Mouse (Mus musculus) megakaryocyte progenitor cell, adult 5-6 weeks (primary cell): ENCODE measurements around the gene Csf2rb. TPM values are rescaled to one million over a fixed set of nuclear protein-coding genes. Genes with fewer than 3 reads are reported as not detected.
A peak's percentile ranks its signal among the peaks of the same experiment; 100 is the strongest.
"Not testable (repeated sequence)": the region's sequence is repeated elsewhere in the genome, so short reads cannot be mapped to it uniquely, and the experiment has no call there.

ENCODE experiments used
- ATAC-seq: replicated peaks from 2 replicates; pipeline ENCODE4 v1.8.0; 2016; ENCODE audit warnings: mild to moderate bottlenecking, moderate TSS enrichment, inconsistent platforms; ENCODE audit not compliant: poor library complexity
- total RNA-seq, 2 experiments: library from RNA; stranded (forward) in 1 of 2; stranded (reverse) in 1 of 2; fragments of 157-497, 149-512 nt in 1 of 2; fragments of 200-1000 nt in 1 of 2; gene quantifications; 2 replicates each; pipeline versions ENCODE4 v1.2.3 to v1.2.4; 2015 to 2017

Csf2rb gene
- total RNA-seq, 2 experiments from 2014 or later: 48.5 to 52.6 TPM

DNA sequence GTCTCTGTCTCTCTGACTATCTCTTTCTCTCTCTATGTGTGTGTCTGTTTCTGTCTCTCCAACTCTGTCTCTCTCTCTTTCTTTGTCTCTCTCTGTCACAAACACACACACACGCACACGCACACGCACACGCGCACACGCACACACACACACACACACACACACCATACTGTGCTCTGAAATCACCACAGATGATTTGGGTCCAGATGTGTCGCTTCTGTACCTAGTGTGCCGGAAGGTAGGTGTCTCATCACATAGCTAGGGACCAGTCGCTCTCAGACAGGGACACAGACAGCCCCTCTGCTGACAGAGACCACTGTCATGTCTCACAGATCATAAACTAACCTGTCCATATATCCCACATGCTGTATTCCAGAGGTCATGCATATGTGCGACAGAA lies 1.2 kb downstream of the Csf2rb start:
- ATAC-seq: no peak

DNA sequence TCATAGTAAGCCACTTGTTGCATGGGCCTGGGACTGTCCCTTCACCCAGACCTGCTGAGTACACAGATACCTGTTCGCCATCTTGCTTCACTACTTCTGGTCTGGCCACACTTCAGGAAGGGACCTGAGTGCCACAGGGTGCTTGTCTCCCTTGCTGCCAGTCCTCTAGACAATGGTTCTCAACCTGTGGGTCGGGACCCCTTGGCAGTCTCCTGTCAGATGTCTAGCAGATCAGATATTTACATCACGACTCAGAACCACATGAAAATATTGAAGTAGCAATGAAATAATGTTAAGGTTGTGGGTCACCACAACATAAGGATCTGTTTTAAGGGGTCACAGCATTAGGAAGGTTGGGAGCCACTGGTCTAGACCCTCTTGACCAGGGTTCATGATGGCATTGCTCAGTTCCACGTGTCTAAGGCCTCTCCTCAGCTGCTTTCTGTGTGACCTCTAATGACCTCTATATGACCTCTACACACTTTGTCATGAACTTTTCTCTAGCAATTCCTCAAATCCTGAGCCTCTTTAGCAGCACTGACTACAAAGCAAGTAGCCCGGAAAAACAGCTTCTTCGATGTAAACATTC lies 2.3 kb downstream of the Csf2rb start:
- ATAC-seq: not testable (repeated sequence)

DNA sequence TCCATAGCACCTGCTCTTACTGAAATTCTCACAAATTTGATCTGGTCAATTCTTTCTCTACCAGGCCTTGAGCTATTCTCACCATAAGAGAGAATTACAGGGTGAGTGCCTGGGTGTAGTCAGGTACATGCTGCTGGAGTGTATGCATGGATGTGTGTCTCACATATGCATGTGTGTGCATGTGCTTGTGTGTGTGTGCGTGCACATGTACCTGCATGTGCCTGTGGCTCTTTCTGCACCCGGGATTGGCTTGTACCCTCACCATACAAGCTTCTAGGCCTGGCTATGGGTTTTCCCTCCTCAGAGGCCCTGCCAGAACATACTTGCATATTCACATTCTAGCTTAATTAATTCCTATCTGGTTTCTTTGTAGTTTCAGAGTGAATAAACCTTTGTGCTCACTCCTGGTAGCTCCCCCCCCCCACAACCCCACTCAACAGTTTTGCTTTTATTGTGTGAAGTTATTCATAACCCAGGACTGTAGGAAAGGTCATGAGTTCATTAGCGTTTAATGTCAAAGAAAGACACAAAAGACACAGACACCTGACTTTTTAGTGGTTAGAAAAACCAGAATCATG lies 3.1 kb downstream of the Csf2rb start:
- no peak for ATAC-seq

DNA sequence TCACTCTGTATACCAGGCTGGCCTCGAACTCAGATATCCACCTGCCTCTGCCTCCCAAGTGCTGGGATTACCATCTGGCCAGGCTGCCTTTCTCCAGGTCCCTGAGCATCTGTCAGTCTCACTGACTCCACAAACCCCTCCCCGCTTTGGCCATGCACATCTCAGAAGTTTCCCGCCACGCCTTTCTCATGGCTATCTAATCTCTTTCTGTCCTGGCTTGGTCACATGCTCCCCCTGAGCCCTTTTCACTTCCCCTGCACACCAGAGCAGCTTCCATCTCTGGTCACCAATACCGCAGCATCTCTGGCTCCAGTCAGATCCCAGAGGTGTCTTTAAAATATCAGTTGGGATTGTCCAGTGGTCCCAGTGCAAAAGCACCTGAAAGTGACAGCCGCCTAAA lies 4.4 kb downstream of the Csf2rb start:
- not testable (repeated sequence) for ATAC-seq

DNA sequence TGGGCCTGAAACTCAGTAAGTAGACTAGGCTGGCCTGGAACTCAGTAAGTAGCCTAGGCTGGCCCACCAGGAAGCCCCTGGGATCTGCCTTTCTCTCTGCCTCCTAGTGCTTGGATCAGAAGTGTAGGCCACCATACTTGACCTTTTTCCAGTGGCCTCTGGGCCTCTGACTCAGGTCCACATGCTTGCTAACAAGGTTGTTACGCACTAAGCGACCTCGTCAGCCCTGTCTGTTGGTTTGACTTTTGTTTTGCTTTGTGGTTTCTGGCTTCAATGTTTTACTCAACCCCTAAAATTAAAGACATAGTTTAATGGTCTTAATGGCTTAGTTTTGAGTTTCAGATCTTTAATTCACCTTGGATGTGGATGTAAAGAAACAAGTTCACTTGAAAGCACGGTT lies 5.2 kb downstream of the Csf2rb start:
- no peak for ATAC-seq

DNA sequence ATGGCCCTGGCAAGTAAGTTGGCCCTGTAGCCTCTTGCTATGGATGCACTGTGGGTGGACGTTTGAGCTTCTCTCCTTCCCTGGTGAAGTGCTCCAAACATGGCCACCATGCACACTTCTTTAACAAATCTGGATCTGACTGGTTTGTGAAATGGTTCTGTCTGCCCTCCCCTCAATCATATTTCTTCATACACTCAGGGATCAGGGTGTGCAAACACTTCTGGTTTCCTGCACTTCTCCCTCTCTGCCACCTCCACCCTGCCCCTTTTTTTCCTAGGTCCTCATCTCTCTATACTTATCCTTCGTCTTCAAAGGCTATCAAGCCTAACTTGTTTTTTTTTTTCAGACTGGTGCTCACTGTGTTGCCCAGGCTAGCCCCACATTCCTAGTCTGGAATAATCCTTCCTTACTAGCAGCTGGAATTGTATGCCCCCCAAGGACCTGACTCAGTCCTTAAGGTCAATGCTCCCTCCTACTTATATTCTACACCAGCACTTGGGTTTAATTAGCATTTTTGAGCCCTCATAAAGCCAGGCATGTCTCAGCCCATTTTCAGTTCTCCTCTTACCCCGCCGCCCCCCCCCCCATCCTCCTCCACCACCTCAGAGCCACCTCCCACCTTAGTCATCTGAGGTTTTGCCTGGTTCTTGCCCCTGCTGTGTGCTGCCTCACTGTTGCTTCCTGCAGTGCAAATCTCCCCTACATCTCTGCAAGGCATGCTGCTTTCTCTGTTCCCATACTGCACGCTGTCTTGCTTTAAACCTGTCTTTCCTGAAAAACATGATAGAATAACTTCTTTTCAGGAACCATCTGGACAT lies 6.2 kb downstream of the Csf2rb start:
- ATAC-seq: peak; percentile 57

DNA sequence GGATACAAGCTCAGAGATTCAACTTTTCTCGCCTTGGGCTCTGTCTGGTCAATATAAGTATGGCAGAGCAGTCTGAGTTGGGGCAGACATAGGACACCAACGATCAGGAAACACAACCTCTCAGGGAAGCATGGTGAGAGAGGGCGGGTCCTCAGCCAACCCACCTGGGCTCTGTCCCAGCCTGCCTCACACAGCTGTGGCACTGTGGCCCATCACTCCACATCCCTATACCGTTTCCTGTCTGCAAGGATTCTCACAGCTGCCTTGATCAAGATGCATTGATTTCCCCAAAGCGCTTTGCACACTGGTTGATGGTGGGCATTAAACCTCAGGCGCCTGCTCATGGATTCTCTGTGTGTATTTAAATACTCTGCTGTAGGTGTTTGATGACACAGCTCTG lies 7.4 kb downstream of the Csf2rb start:
- ATAC-seq: no peak

DNA sequence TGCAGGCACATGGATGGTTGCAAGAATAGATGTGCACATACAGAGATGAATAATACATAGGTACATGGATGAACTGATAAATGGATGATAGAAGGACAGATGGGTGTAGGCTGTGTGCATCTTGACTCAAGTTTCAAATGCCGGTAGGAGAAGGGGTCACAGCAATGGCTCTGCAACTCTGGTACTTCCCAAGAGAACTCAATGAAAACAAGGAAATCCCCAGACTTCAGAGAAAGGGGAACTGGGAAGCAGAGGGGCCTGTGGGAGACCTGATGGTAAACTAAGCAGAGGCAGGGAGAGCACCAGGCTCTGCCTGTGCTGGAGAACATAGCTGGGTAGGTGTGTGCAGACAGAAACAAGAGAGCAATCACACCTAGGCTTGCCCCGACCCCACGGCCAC lies 8.8 kb downstream of the Csf2rb start:
- no peak for ATAC-seq

DNA sequence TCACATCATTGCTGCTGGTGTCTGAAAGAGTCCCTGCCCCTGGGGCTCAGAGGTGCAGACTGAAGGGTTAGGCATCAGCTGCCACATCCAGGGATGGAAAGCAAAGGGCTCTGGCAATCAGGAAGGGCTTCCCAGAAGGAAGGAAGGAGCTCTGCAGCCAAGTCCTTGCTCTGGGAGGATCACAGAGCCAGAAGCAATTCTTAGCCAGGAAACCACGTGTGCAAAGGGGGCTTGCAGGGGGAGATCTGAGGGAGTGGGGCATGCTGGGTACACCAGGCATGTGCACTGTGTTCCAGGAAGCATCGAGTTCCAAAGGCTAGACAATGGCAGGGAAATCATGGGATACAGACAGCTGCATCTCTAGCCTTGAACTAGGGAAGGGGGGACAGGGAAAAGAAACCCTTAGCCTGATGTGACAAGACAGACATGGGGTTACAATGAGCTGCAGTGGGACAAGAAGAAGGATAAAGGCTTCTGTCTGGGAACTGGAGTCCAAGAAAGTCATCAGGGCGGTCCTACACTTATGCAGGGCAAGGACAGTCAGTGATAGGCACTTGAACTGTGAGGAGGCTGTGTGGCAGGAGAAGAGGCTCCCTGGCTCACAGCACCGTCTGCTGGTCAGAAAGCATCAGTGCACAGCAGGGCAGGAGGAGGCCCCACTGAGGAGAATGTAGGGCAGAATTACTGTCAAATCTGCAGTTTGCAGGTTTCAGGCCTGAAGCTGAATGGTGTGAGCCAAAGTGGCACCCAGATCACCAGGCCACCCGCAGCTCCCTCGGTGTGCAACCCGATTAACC lies 14.3 kb downstream of the Csf2rb start:
- ATAC-seq: peak; percentile 94

DNA sequence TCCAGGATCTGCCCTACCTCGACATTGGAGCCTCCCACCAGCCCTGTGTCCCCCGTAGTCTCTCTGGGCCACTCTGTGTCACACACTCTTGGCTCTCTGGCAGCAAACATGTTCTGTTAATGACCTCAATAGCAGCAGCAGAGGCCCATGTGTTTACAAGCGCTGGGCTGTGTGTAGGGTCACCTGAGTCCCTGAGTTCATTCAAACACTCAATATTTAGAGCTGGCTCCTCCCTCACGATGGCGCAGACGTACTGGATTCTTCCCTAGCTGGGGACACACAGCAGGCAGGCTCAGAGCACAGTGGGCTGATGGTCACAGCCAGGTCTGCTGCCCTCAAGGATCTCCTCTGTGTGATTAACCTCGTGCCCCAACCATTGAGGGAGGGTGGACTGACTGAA lies 15.4 kb downstream of the Csf2rb start:
- ATAC-seq: not testable (repeated sequence)

DNA sequence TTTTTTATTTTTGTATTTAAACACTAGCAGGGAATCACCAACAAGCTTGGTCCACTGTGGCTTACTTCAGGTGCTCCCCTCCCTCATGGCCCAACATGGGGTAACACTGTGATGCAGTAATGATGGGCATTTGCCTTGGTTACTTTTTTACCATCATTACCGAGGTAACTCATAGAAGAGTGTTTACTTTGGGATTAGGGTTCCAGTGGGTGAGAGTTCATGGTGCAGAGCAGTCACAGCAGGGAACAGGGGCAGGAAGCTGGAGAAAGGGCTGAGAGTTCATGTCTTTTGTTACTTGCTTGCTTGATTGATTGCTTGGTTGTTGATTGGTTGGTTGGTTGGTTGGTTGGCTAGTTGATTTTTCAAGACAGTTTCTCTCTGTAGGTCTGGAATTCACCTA lies 18.1 kb downstream of the Csf2rb start:
- ATAC-seq: no peak

DNA sequence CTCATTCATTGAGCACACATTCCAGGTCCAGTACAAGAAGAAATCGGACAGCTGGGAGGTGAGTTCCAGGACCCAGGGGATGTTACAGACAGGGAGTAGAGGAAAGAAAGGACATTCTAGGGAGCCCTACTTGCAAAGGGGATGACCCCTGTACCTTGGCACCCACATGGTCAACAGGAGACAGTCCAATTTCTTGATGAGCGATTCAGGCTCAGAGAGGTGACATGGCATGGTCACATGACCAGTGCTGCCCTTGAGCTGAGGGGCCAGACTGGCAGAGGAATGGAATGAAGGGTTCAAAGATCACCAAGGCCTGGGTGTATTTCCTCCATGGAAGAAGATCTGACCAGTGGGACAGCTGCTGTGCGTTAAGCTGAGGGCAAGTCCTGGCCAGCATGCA lies 19.0 kb downstream of the Csf2rb start:
- ATAC-seq: no peak

DNA sequence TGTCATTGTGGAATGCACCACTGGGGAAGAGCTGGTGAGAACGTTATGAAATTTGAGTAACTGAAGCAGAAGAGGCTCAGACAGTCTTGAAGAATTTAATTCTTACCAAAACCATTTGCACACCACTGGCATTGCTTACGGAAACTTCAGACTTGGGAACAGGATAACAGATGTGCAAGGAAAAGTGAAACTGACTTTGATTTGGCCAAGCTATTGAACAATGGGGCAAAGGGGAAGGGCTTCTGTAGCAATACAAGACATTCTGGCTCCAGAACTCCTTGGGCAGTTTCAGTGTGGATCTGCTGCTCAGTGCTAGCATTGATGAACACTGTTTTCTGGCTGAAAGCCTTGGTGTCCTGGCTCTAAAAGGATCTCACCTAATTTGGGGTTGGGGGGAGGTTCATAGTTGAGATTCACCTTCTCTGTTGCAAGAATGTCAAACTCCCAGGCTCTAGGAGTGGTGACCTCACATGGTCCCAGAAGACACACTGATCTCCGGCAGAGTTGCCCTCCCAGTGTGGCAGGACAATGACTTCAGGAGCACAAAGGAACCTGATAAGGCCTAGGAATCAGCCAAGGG lies 26.1 kb downstream of the Csf2rb start:
- ATAC-seq: no peak

DNA sequence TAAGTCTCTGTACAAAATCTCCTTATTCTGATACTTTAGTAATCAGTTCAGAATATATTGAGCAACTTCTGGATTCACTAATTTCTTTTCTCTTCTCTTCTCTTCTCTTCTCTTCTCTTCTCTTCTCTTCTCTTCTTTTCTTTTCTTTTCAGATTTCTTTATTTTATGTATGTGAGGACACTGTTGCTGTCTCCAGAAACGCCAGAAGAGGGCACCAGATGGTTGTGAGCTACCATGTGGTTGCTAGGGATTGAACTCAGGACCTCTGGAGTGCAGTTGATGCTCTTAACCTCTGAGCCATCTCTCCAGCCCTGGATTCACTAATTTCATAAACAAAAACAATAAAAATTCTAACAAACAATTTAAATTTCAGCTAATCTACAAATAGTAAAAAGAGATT lies 29.4 kb downstream of the Csf2rb start:
- peak; percentile 55; the same call in 1 of the 2 replicates for ATAC-seq

DNA sequence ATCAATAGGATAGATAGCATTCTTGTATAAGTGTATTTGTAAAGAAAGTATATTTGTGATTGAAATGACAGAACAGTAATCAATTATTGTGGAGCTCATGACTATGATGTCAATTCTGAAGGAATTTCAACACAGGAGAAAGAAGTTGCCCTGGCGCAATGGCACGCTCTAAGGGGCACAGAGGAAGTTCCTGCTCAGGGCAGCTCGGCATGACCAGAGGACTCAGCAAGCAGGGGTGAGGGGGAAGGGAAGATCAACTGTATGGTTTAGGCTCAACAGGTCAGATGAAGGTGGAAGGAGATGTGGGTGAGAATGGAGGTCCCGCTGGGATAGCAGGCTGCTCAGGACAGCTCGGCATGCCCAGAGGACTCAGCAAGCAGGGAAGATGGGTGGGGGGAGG lies 30.0 kb downstream of the Csf2rb start:
- ATAC-seq: peak; percentile 88

DNA sequence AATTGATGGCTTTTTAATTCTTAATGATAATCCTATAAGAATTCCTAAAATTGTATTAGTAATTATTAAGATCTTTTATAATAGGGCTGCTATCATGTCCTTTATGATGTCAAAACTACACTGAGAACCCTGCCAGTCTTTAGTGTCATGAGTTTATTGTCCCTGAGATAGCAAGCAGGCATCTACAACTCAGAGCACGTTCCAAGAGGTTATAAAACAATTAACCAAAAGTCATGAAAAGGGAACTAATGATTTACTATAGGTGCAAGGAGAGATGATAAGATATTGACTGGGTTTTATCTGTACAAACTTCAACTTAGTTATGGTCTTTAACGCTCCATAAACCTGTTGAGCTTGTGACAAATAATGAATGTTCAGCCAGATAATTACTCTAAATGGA lies 40.4 kb downstream of the Csf2rb start:
- ATAC-seq: no peak

DNA sequence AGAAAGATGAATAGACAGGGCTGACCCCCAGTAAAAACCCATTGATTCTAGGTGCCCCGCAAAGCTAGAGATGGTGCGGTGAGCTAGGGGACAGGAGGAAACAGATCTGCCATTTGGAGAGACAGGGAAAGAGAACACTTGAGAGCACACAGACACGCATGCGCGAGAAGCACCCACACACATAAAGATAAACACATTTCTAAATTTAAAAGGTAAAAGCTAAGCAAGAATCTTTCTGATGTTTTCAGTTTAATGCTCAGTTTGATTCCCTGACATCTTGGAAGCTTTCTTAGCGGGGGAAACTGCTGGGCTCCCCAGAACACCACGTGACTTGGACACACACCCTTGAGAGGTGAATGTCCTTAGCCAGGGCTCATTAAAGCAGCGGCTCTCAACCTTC lies 41.3 kb downstream of the Csf2rb start:
- no peak for ATAC-seq

DNA sequence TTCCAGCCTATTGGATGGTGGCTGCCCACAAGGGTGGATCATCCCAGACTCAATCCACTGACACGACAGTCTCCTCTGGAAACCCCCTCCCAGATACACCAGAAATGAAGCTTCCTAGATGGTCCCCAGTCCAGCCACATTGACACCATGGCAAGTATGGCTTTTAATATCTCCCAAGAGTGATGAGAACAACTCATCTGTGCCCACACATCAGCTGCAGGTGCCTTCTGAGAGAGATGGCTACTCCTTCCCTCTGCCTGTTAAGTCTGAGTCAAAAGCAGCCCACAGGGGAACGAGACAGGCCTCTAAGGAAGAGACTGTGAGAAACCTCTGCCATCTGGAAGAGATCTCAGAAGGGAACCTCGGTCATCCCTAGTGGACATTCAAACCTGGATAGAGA lies 42.3 kb downstream of the Csf2rb start:
- no peak for ATAC-seq

DNA sequence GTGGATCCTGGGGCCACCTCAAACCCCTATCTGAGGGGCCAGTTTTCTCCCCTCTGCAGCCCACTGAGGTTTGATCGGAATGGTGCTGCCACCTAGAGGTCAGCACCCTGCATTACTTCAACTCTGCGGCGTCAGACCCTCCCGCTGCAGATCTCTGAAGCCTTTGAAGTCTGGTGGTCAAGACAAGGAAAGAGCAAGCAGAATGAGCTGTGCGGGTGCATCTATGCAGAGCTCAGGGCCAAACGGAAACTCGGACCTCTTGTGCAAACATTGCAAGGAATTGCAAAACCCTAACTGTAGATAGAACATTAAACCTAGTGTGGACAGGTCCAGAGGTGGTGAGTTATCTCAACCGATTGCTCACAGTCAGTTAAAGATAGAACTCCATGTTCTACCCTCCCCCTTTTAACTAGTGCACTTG lies 43.4 kb downstream of the Csf2rb start:
- peak; percentile 97 for ATAC-seq

DNA sequence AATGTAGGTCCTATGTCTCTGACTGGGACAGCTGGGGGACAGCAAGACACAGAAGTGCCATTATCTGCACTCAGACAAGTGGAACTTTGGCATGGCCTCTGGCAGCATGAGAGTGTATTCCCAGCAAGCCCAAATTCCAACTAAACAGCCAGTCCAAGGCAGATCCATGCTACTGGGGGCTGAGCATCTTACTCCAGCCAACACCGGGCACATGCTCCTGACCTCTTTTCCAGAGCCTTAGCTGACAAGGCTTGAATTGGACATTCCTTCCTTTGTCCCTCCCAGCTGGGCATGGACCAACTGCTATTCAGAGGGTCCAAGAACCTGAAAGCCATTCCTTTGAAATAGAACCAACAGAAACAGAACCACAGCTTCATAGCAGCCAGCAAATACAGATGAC lies 44.1 kb downstream of the Csf2rb start:
- ATAC-seq: no peak

DNA sequence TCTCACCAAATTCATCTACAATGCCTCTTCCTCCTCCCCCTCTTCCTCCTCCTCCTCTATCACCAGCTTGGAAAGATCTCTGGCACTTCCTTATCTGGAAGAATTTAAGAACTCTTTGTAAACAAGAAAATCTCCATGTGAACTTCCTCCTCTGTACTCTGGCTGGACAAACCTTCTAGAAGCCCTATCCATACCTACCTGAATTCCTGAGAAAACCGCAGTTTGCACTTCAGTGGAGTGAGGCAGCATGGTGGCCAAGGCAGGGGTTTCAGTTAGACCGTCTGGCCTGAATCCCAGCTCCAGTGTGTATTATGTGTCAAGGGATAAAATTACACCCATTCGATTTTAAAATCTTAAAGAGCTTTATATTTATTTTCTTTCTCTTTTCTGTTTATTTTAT lies 47.2 kb downstream of the Csf2rb start:
- no peak for ATAC-seq
